Mouse (Mus musculus): Measurements from ENCODE around the gene Gas2l3. TPM values are rescaled to one million over a fixed set of nuclear protein-coding genes. Genes with fewer than 3 reads are reported as not detected.

The Gas2l3 gene
- polyA plus RNA-seq, 1 experiment from 2014 or later, result 18.7 TPM

DNA sequence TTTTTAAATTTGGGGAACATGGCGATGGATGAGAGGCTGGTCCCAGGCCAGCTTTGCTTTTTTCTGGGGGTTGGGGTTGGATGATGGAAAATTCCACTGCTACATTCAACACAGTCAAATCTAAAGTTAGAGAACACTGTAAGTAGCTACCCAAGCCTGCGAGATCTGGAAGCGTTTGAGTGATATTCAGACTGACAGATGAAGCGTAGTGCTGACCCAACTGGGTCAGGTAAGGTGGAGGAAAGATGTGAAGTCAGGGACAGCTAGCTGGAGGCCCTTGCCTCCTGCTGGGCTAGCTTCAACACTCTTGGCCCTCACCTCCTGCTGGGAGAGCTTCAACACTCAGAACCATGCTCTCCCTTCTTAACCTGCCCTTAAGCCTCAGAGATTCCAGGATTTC lies 38.8 kb downstream of the Gas2l3 start:
- H3K4me2 ChIP-seq (replicated peaks; ENCODE audit: low read depth, low read length), result no peak overlapping the region
- H3K36me3 ChIP-seq (ENCODE audit: control insufficient read depth, insufficient read depth, low read length), result no peaks in the 10 kb centered on the region
- no peaks in the 10 kb centered on the region for H3K27me3 ChIP-seq (ENCODE audit: control insufficient read depth, insufficient read depth, low read length)
- no peak overlapping the region for H3K9ac ChIP-seq (replicated peaks; ENCODE audit: low read depth, low read length)
- no peaks in the 10 kb centered on the region; the same call in 1 of the 2 replicates for H3K9me3 ChIP-seq (ENCODE audit: control insufficient read depth, low read depth, low read length)
- no peak overlapping the region for H3K4me3 ChIP-seq (ENCODE audit: low read depth, low read length)
- ATAC-seq (ENCODE audit: insufficient number of reproducible peaks, insufficient read depth, low FRiP score, low read depth), result no peak
- no peaks in the 10 kb centered on the region for H3K4me1 ChIP-seq (ENCODE audit: control insufficient read depth, insufficient read depth, low read length)
- WGBS, result 72% methylated on average over 4 of the region's 4 CpGs
- H3K27ac ChIP-seq (ENCODE audit: low read length), result no peak overlapping the region

DNA sequence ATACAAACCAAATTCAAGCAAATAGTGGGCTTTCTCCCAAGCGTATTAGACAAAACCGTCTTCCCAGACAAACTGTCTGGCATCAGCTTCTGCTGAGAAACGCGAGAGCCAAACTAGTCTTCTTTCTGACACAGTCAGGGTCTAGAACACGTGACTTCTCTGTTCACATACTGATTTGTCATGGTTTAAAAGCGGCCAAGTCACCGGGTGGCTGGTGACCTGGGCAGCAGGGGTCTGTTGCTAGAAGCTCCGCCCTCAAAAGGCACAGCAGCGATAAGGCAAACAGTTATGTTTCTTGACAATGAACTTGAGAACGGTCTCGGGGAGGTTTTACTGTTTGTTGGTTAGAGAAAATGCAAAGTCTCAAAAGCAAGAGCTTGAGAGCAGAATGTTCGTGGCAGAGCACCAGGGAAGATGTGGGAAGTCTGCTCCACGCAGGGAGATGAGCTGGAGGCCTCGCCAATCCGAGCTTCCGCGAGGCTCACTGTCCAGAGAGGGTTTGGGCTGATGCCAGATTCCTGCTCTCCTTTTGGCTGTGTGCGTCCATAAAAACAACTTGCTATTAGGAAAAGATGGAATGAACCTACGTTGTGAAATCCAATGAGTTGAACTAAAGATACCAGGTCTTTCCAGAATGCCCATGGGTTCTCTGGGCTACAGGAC lies 43.0 kb downstream of the Gas2l3 start:
- WGBS, result 86% methylated on average over 19 of the region's 19 CpGs

DNA sequence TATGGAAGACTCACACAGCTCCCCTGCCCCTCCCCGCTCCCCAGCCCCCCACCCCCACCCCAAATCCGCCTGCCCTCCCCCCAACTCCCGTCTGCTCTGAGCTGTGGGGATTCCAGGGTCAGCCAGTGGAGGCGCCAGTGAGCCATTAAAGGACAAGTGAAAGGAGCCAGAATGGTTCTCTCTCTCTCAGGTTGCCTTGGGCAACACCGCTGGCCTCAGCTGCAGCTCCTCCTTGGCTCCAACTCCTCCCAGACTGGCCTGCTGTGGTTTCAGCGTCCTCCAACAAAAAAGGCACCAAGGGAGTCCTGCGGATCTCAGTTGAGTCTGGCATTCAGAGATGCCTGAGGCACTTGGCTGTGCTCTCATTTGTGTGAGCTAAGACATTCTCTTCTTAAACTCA lies 47.9 kb downstream of the Gas2l3 start:
- ATAC-seq (ENCODE audit: insufficient number of reproducible peaks, insufficient read depth, low FRiP score, low read depth), result no peak
- 3% methylated on average over 7 of the region's 7 CpGs for WGBS
- Histone ChIP-seq H3K36me3 (ENCODE audit: control insufficient read depth, insufficient read depth, low read length) (no peaks in the 10 kb centered on the region), H3K4me2 (replicated peaks; ENCODE audit: low read depth, low read length) (no peak overlapping the region), H3K9me3 (ENCODE audit: control insufficient read depth, low read depth, low read length) (no peaks in the 10 kb centered on the region; the same call in 1 of the 2 replicates), H3K9ac (replicated peaks; ENCODE audit: low read depth, low read length) (no peak overlapping the region), H3K27ac (ENCODE audit: low read length) (no peak overlapping the region), H3K4me1 (ENCODE audit: control insufficient read depth, insufficient read depth, low read length) (no peaks in the 10 kb centered on the region), H3K4me3 (ENCODE audit: low read depth, low read length) (no peak overlapping the region), H3K27me3 (ENCODE audit: control insufficient read depth, insufficient read depth, low read length) (no peaks in the 10 kb centered on the region)

More for the DNA sequence above, 43.0 kb downstream of the Gas2l3 start:
- no peak overlapping the region for H3K9ac ChIP-seq (replicated peaks; ENCODE audit: low read depth, low read length)
- no peaks in the 10 kb centered on the region for H3K36me3 ChIP-seq (ENCODE audit: control insufficient read depth, insufficient read depth, low read length)
- H3K9me3 ChIP-seq (ENCODE audit: control insufficient read depth, low read depth, low read length), result no peaks in the 10 kb centered on the region; the same call in 1 of the 2 replicates
- H3K4me1 ChIP-seq (ENCODE audit: control insufficient read depth, insufficient read depth, low read length), result no peaks in the 10 kb centered on the region
- no peak overlapping the region for H3K27ac ChIP-seq (ENCODE audit: low read length)
- no peak overlapping the region for H3K4me3 ChIP-seq (ENCODE audit: low read depth, low read length)
- H3K4me2 ChIP-seq (replicated peaks; ENCODE audit: low read depth, low read length), result no peak overlapping the region
- ATAC-seq (ENCODE audit: insufficient number of reproducible peaks, insufficient read depth, low FRiP score, low read depth), result no peak
- no peaks in the 10 kb centered on the region for H3K27me3 ChIP-seq (ENCODE audit: control insufficient read depth, insufficient read depth, low read length)

DNA sequence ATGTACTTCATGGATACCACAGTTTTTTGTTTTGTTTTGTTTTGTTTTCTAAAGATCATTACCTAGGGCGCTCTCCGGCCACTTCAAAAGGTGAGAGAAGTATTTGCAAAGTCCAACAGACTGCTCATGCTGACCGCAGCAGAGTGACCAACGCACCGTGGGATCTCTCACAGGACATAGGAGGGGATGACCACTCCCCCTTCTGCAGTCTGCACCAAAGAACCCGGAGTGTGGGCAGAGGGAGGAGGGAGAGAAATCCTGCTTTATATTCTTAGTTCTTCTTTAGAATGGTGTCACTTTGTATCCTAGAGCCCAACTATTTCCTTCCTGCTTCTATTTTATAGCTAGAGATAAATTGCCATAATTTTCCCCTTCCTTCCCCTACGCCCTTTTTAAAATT lies 48.4 kb downstream of the Gas2l3 start:
- 36% methylated on average over 7 of the region's 7 CpGs for WGBS
- no peak for ATAC-seq (ENCODE audit: insufficient number of reproducible peaks, insufficient read depth, low FRiP score, low read depth)
- H3K9me3 ChIP-seq (ENCODE audit: control insufficient read depth, low read depth, low read length), result no peaks in the 10 kb centered on the region
- H3K27ac ChIP-seq (ENCODE audit: low read length), result no peak overlapping the region
- no peaks in the 10 kb centered on the region for H3K27me3 ChIP-seq (ENCODE audit: control insufficient read depth, insufficient read depth, low read length)
- no peaks in the 10 kb centered on the region for H3K4me1 ChIP-seq (ENCODE audit: control insufficient read depth, insufficient read depth, low read length)
- no peaks in the 10 kb centered on the region for H3K36me3 ChIP-seq (ENCODE audit: control insufficient read depth, insufficient read depth, low read length)
- no peak overlapping the region for H3K4me2 ChIP-seq (replicated peaks; ENCODE audit: low read depth, low read length)
- H3K4me3 ChIP-seq (ENCODE audit: low read depth, low read length), result no peak overlapping the region
- H3K9ac ChIP-seq (replicated peaks; ENCODE audit: low read depth, low read length), result no peak overlapping the region

DNA sequence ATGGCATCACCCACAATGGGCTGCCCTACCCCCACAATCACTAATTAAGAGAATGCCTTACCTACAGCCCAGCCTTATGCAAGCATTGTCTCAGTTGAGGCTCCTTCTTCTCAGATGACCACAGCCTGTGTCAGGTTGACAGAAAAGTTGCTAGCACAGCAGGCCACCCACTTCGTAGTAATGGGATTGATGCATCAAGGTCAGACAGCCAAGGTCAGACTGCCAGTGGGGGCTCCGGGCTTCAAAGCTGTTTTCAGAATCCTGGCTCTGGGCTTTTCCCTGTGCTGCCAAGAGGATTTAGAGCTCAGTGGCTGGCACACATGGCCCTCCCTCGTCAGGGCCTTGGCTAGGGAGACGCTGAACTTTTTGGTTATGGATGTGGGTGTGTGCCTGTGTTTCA lies 51.1 kb downstream of the Gas2l3 start:
- no peak overlapping the region for H3K4me2 ChIP-seq (replicated peaks; ENCODE audit: low read depth, low read length)
- ATAC-seq (ENCODE audit: insufficient number of reproducible peaks, insufficient read depth, low FRiP score, low read depth), result no peak
- H3K4me1 ChIP-seq (ENCODE audit: control insufficient read depth, insufficient read depth, low read length), result no peaks in the 10 kb centered on the region
- H3K9me3 ChIP-seq (ENCODE audit: control insufficient read depth, low read depth, low read length), result no peaks in the 10 kb centered on the region
- no peaks in the 10 kb centered on the region for H3K36me3 ChIP-seq (ENCODE audit: control insufficient read depth, insufficient read depth, low read length)
- H3K27ac ChIP-seq (ENCODE audit: low read length), result no peak overlapping the region
- H3K4me3 ChIP-seq (ENCODE audit: low read depth, low read length), result no peak overlapping the region
- no peak overlapping the region for H3K9ac ChIP-seq (replicated peaks; ENCODE audit: low read depth, low read length)
- WGBS, result 44% methylated on average over 4 of the region's 4 CpGs
- no peaks in the 10 kb centered on the region for H3K27me3 ChIP-seq (ENCODE audit: control insufficient read depth, insufficient read depth, low read length)

DNA sequence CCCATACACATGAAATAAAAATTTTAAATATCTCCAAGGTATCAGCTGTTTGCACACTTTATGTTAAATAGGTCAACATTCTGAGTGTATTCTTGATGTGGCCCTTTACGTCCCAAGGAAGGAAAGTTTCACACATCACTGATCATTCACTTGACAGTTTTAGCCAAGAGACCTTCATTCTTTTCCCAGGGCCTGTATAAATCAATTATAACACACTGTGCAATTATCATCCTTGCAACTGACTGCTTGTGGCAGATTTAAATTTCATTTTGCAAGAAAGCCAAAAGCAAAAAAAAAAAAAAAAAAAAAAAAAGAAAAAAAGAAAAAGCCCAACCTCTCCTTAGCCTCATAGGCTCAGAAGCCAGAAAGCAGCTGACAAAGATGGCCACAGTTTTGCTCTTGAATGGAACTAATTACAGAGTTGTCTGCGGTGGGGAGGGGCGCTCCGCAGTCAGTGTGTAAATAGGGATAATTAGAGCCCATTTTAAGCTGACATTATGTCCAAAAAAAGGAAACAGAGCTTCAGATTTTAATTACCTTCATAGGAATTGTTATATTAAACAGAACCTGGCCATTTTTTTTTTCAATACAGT lies 52.1 kb downstream of the Gas2l3 start:
- Histone ChIP-seq H3K27me3 (ENCODE audit: control insufficient read depth, insufficient read depth, low read length) (no peaks in the 10 kb centered on the region), H3K4me1 (ENCODE audit: control insufficient read depth, insufficient read depth, low read length) (no peaks in the 10 kb centered on the region), H3K27ac (ENCODE audit: low read length) (no peak overlapping the region), H3K4me3 (ENCODE audit: low read depth, low read length) (no peak overlapping the region), H3K9me3 (ENCODE audit: control insufficient read depth, low read depth, low read length) (no peaks in the 10 kb centered on the region), H3K4me2 (replicated peaks; ENCODE audit: low read depth, low read length) (no peak overlapping the region), H3K9ac (replicated peaks; ENCODE audit: low read depth, low read length) (no peak overlapping the region), H3K36me3 (ENCODE audit: control insufficient read depth, insufficient read depth, low read length) (no peaks in the 10 kb centered on the region)
- 89% methylated on average over 4 of the region's 4 CpGs for WGBS
- no peak for ATAC-seq (ENCODE audit: insufficient number of reproducible peaks, insufficient read depth, low FRiP score, low read depth)

DNA sequence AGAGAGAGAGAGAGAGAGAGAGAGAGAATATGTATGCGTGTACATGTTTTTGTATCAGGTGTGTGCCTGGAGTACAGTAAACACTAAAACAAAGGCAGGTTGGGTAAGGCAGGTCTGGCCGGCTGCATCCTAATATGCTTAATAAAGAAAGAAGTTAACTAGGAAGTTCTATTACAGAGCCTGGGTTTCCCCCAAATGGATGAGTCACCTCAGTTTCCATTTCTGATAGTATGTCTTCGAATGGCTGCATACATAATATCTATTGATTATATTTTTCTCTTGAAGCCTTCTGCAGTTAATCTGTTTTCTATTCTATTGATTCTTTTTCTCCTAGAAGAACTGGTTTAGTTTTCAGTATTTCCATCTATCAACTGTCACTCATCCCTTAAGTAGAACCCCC lies 57.3 kb downstream of the Gas2l3 start:
- no peaks in the 10 kb centered on the region for H3K27me3 ChIP-seq (ENCODE audit: control insufficient read depth, insufficient read depth, low read length)
- H3K4me3 ChIP-seq (ENCODE audit: low read depth, low read length), result no peak overlapping the region
- no peak for ATAC-seq (ENCODE audit: insufficient number of reproducible peaks, insufficient read depth, low FRiP score, low read depth)
- no peak overlapping the region for H3K9ac ChIP-seq (replicated peaks; ENCODE audit: low read depth, low read length)
- H3K27ac ChIP-seq (ENCODE audit: low read length), result no peak overlapping the region
- H3K4me1 ChIP-seq (ENCODE audit: control insufficient read depth, insufficient read depth, low read length), result no peaks in the 10 kb centered on the region
- H3K9me3 ChIP-seq (ENCODE audit: control insufficient read depth, low read depth, low read length), result no peaks in the 10 kb centered on the region
- H3K4me2 ChIP-seq (replicated peaks; ENCODE audit: low read depth, low read length), result no peak overlapping the region
- H3K36me3 ChIP-seq (ENCODE audit: control insufficient read depth, insufficient read depth, low read length), result no peaks in the 10 kb centered on the region
- 86% methylated on average over 3 of the region's 3 CpGs for WGBS

DNA sequence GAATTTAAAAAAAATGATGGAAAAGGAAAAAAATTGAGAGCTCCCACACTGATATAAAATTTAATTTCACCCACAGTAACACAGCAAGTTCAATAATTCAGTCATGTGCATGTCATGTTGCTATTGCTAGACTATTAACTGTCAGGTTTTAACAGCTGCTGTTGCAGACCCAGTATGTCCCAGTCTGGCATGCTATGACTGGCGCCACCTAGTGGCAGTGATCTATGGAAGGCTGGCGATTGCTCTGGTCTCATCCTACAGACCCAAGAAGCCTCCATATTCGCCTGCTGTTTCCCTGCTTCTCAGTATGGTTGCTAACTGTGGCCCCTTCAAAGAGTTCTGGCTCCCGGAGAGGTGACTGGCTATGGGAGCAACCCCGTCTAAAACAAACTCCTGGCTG lies 60.3 kb downstream of the Gas2l3 start:
- no peaks in the 10 kb centered on the region for H3K9me3 ChIP-seq (ENCODE audit: control insufficient read depth, low read depth, low read length)
- no peak overlapping the region for H3K9ac ChIP-seq (replicated peaks; ENCODE audit: low read depth, low read length)
- no peak overlapping the region for H3K4me3 ChIP-seq (ENCODE audit: low read depth, low read length)
- H3K27ac ChIP-seq (ENCODE audit: low read length), result no peak overlapping the region
- H3K4me2 ChIP-seq (replicated peaks; ENCODE audit: low read depth, low read length), result no peak overlapping the region
- H3K36me3 ChIP-seq (ENCODE audit: control insufficient read depth, insufficient read depth, low read length), result no peaks in the 10 kb centered on the region
- no peak for ATAC-seq (ENCODE audit: insufficient number of reproducible peaks, insufficient read depth, low FRiP score, low read depth)
- H3K27me3 ChIP-seq (ENCODE audit: control insufficient read depth, insufficient read depth, low read length), result no peaks in the 10 kb centered on the region
- WGBS, result 6% methylated on average over 5 of the region's 5 CpGs
- H3K4me1 ChIP-seq (ENCODE audit: control insufficient read depth, insufficient read depth, low read length), result no peaks in the 10 kb centered on the region

DNA sequence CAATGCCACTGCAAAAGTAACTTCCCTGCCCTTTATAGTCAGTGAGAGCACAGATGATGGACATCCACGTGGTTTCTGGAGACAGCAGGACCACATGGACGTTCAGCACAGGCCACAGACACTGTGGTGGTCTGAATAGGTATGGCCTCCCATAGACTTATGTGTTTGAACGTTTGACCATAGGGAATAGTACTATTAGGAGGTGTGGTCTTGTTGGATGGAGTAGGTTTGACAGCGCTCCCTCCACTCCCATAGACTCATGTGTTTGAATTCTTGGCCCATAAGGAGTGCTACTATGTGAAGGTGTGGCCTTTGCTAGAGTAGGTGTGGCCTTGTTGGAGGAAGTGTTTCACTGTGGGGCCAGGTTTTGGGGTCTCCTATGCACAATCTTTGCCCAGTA lies 66.0 kb downstream of the Gas2l3 start:
- H3K36me3 ChIP-seq (ENCODE audit: control insufficient read depth, insufficient read depth, low read length), result no peaks in the 10 kb centered on the region
- WGBS, result 73% methylated on average over 4 of the region's 4 CpGs
- no peaks in the 10 kb centered on the region for H3K9me3 ChIP-seq (ENCODE audit: control insufficient read depth, low read depth, low read length)
- no peaks in the 10 kb centered on the region for H3K4me1 ChIP-seq (ENCODE audit: control insufficient read depth, insufficient read depth, low read length)
- H3K4me2 ChIP-seq (replicated peaks; ENCODE audit: low read depth, low read length), result no peak overlapping the region
- no peak overlapping the region for H3K9ac ChIP-seq (replicated peaks; ENCODE audit: low read depth, low read length)
- no peak overlapping the region for H3K4me3 ChIP-seq (ENCODE audit: low read depth, low read length)
- no peak for ATAC-seq (ENCODE audit: insufficient number of reproducible peaks, insufficient read depth, low FRiP score, low read depth)
- no peaks in the 10 kb centered on the region for H3K27me3 ChIP-seq (ENCODE audit: control insufficient read depth, insufficient read depth, low read length)
- H3K27ac ChIP-seq (ENCODE audit: low read length), result no peak overlapping the region
